Comparison of ENCODE assay signal across 8 mouse cellular contexts in the genomic region with DNA sequence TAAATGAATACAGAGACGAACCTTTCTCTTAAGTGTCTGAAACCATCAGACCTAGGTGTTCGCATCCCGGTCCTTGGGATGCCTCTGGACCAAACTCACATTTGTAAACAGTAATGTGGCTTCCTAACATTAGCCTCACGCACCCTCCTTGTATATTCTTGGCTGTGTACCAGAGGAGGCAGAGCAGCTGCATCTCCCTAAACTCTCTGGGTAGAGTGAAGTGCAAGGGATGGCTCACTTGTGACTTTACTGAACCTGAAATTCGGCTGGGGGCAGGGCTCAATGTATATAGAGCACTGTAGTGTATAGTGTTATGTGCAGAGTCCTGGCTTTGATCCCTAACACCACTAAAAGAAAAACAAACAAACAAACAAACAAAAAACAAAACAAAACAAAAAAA. TPM values are rescaled to one million over a fixed set of nuclear protein-coding genes. Genes with fewer than 3 reads are reported as not detected.
A peak's percentile ranks its signal among the peaks of the same experiment; 100 is the strongest.
DNase-seq lines count a peak whose midpoint lies in the region; ATAC-seq lines count a peak whose summit lies in the region.

No protein-coding gene starts in this region.

- H3K4me2 ChIP-seq in heart, embryonic 13.5 days: peak overlapping the region; percentile 78
- H3K4me2 ChIP-seq in heart, embryonic 16.5 days (ENCODE audit: low read depth, low read length): peak overlapping the region; percentile 91
- 0 out of 2 replicates have a peak overlapping the region, but pooled peaks have one; percentile 55 for H3K4me2 ChIP-seq in midbrain, embryonic 12.5 days (replicated peaks)

- intact Hi-C loops in heart, postnatal 14 days (cut with DNase I): loop anchor here (5.0 kb wide), 1 partner anchor 53 kb away; no protein-coding TSS in a partner anchor

- peaks cover 45% of the 10 kb centered on the region for H3K4me1 ChIP-seq in heart, embryonic 13.5 days
- H3K4me1 ChIP-seq in heart, embryonic 16.5 days (ENCODE audit: control insufficient read depth, insufficient read depth, low read length): peaks cover 20% of the 10 kb centered on the region
- H3K4me1 ChIP-seq in midbrain, embryonic 12.5 days: peaks cover 43% of the 10 kb centered on the region

- peaks cover 5% of the 10 kb centered on the region; the same call in 1 of the 2 replicates for H3K27me3 ChIP-seq in heart, embryonic 13.5 days (replicated peaks)
- no peaks in the 10 kb centered on the region for H3K27me3 ChIP-seq in heart, embryonic 16.5 days (ENCODE audit: control insufficient read depth, insufficient read depth, low read length)
- H3K27me3 ChIP-seq in midbrain, embryonic 12.5 days: peaks cover 81% of the 10 kb centered on the region

- H3K36me3 ChIP-seq in heart, embryonic 13.5 days: no peaks in the 10 kb centered on the region
- no peaks in the 10 kb centered on the region for H3K36me3 ChIP-seq in heart, embryonic 16.5 days (ENCODE audit: control insufficient read depth, insufficient read depth)
- H3K36me3 ChIP-seq in midbrain, embryonic 12.5 days: no peaks in the 10 kb centered on the region

- H3K27ac ChIP-seq in heart, embryonic 13.5 days (replicated peaks): peak overlapping the region; percentile 63
- H3K27ac ChIP-seq in heart, embryonic 16.5 days (ENCODE audit: low read length): peak overlapping the region; percentile 78
- no peak overlapping the region for H3K27ac ChIP-seq in midbrain, embryonic 12.5 days (replicated peaks)

- no peak for ATAC-seq in heart, embryonic 13.5 days (ENCODE audit: extremely low read depth, insufficient number of reproducible peaks, low FRiP score, low TSS enrichment)
- no peak; the same call in 1 of the 2 replicates for ATAC-seq in heart, embryonic 16.5 days (replicated peaks; ENCODE audit: extremely low read depth, insufficient read depth, low FRiP score)
- no peak for ATAC-seq in midbrain, embryonic 12.5 days (ENCODE audit: low FRiP score, low read depth)

- H3K9ac ChIP-seq in heart, embryonic 13.5 days: peak overlapping the region; percentile 75
- peak overlapping the region; percentile 66 for H3K9ac ChIP-seq in heart, embryonic 16.5 days (ENCODE audit: low read length)
- no peak overlapping the region for H3K9ac ChIP-seq in midbrain, embryonic 12.5 days (replicated peaks)

- WGBS in heart, embryonic 13.5 days: 43% methylated on average over 5 of the region's 5 CpGs
- 42% methylated on average over 5 of the region's 5 CpGs for WGBS in heart, embryonic 16.5 days
- 53% methylated on average over 5 of the region's 5 CpGs for WGBS in midbrain, embryonic 12.5 days

- H3K4me3 ChIP-seq in heart, embryonic 13.5 days: peak overlapping the region; percentile 50
- peak overlapping the region; percentile 57 for H3K4me3 ChIP-seq in heart, embryonic 16.5 days (ENCODE audit: low read length)
- no peak overlapping the region for H3K4me3 ChIP-seq in midbrain, embryonic 12.5 days

- DNase-seq in heart, postnatal 14 days: no peak
- DNase-seq in NIH3T3 (ENCODE audit: low read depth): peak; percentile 74
- no peak for DNase-seq in thymus, postnatal 14 days
- DNase-seq in spleen, adult 18-20 months: no peak
- no peak for DNase-seq in adrenal gland, adult (ENCODE audit: inconsistent age in 2 of 2, low spot score in 1 of 2)

- H3K9me3 ChIP-seq in heart, embryonic 13.5 days: no peaks in the 10 kb centered on the region
- no peaks in the 10 kb centered on the region for H3K9me3 ChIP-seq in heart, embryonic 16.5 days (replicated peaks; ENCODE audit: control insufficient read depth, low read length)
- H3K9me3 ChIP-seq in midbrain, embryonic 12.5 days: no peaks in the 10 kb centered on the region

RNA-seq across cellular contexts. Expression of a gene that starts 45.6 kb away (rescaled TPM):
- 6.3 and 6.8 TPM in 2 replicates for polyA plus RNA-seq in heart, embryonic 13.5 days (2015; fragmentation: Nextera tagmentation; extraction: Ambion mirVana)
- 10 to 100 TPM; 33.0 to 34.8 TPM for total RNA-seq in heart, postnatal 14 days (2021)
- 6.7 and 7.7 TPM in 2 replicates for polyA plus RNA-seq in heart, embryonic 16.5 days (2015; fragmentation: Nextera tagmentation; extraction: Ambion mirVana)
- 14.5 and 14.7 TPM in 2 replicates for polyA plus RNA-seq in midbrain, embryonic 12.5 days (2016; fragmentation: Nextera tagmentation; extraction: Ambion mirVana)
